Mouse (Mus musculus) embryo, embryonic 11.5 days (tissue): ENCODE measurements around the gene Alox5.

ENCODE experiments used
- DNase-seq: peaks from one replicate; pipeline ENCODE4 v3.0.0-alpha.2; 2012; ENCODE audit warnings: low read depth, low spot score

Gene Alox5

DNA sequence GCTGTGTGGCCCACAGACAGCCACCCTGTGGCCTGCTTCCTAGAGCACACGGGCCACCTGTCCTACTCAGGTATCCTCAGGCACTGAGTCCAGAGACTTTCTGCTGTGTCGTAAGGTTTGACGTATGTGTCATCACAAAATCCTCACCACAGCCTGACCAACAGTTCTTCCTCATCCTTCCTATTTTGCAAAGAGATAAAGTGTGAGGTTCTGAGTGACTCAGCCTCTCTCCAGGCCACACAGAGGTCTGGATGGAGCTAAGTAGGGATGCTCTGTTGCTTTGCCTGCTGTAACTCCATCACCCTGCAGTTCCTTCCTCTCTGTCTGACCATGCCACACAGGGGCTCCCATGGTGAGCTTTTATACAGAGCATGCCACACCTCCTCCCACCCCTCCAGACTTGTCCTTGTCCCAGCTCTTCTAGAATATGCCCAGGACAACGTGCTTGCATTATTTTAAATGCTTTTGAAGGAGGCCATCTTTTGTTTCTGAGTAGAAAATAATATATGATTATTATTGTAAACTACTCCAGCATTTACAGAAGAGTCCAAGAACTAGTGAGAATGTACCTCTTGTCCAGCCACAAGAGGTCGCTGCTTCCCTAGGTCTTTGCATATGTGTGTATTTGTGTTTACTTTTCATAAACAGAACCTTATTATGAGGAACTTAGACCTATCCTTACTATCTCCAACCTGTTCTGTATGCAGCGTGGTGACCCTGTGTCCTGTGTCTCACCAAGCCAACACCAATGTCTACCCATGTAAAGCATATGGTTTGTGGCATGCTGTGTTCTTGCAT lies 43.3 kb downstream of the Alox5 start:
- no peak for DNase-seq

DNA sequence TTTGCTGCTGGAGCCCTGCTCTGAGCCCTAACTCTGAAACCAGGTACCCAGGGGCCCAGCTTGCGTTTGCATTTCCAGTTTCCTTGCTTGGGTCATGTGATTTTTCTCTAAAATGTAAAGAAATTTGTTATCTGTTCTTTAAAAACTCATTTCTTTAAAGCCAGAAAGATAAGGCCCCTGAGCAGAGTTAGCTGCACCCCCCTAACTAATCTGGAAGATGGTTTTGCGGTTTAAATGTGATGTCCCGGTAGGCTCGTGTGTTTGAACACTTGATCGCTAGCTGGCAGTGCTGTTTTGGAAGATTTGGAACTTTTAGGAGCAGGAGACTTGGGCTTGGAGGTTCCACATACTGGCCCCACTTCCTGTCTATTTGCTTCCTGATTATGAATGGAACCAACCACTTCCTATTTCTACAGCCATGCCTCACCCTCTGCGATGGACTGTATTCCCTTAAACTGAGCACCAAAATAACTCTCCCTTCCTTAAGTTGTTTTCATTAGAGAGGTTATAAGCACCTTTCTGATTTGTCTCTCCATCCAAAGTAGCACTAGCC lies 44.9 kb downstream of the Alox5 start:
- DNase-seq = no peak

DNA sequence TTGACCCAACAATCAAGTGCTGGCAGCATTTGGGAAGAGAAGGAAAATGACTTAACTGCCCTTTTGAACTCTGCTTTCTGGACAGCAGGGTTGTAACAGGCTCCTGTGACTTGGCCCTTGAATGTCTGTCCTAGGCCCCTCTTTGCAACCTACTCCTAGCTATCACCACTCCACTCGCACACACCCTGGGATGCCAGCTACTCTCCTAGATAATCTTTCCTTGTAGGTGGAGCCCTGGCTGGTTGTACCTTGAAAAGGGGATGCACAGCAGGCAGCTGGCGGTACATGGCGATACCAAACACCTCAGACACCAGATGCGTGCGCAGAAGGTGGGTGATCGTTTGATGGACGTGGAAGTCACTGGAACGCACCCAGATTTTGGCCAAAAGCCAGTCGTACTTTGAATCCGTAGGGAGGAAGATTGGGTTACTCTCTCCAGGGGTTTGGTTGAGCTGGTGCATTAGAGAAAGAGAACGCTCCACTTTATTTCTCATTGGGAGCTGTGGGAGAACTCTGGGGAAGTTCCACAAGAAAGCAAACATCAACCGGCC lies 45.8 kb downstream of the Alox5 start:
- no peak for DNase-seq

DNA sequence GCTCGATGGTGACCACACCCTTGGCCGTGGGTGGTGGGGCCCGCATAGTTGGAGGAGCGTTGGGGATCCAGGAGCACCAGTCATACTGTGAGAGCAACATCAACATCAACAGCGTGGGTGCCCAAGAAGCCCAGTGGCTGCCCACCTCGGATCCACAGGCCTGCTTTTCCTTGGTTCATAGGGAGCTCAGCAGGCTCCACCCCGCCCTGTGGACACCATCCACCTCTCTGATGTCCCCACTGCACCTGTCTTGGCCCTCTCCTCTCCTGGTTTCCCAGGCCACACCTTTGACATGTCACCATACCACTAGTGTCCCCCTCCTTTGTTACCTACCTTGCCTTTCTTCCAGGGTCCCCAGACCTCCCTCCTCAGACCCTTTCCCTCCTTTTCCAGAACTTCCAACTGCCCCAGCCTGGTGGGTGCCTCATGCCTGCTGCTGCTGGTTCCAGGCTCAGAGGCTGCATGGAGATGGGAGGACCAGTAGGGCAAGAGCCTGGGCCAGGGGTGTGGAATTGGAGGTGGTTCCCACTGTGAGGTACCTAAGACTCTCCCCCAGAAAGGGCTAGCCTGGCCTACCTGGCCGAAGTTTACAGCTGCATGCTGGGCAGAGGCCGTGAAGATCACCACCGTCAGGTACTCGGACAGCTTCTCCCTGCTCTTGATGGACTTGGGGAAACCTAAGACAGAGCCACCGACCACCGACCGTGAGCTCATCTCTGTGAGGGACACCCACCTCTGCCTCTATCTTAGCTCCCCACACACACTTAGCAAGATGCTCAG lies 48.2 kb downstream of the Alox5 start:
- DNase-seq = no peak

DNA sequence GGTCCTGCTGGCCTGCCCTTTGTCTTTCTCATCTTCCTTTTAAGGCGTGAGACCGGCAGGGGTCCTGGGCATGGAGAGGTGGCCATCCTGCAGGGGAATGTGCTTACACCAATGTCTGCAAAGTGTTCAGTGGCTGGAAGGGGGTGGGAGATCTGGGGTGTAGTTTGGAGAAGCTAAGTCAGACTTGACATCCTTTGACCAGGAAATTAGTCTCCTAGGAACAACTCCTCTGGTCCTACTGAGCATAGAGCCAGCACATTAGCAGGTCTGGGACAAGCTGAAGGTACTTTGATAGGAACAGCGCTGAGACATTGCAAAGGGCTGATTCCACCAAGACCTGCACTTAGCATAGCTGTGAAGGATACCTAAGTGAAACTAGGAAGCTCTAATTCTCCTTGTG lies 49.3 kb downstream of the Alox5 start:
- DNase-seq = no peak

DNA sequence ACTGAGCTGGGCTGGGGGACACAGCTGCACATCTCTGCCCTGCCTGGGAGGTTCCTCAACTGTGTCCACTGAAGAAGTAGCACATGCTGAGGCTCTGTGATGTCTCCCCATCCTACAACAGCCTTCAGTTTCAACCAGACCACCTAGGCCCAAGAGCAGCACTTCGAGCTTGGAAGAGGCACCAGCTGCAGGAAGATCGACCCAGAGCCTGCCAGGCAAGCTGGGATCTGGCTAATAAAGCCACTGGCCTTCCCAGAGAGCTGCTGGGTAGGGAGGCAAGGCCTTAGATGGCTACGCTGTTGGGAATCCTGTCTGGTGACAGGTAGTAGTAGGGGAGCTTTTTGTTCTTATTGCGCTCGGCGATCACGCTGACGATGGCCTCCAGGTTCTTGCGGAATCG lies 50.5 kb downstream of the Alox5 start:
- no peak for DNase-seq

DNA sequence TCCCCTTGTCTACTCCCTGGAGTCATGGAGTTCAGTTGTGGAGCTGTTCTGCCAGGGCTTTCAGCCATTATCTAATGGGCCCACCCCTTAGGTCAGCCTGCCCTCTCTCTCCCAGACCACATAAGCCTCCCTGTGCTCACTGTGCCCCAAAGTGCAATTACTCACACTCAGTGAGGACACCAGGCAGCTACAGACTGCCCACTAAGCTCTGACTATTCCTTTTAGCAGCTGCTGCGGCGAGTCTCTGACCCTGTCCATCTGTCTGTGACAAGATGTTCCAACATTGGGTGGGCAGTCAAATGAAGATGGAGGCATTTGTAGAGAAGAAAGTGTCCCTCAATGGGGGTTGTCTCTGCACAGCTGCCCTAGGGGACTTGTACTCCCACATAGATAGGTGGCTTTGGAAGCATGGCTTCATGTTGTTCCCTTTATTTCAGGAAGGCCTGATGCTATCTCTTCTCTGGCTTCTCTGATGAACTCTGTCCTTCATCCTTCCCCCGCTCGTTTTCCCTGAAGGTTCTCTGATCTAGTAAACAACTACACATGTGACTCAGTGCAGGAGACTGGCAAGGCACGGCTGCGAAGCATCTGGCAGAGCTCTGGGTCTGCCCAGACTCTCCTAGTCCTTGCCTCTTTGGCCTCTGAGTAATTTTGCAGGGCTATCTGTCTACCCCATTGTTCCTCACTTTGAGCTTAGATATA lies 52.9 kb downstream of the Alox5 start:
- no peak for DNase-seq

DNA sequence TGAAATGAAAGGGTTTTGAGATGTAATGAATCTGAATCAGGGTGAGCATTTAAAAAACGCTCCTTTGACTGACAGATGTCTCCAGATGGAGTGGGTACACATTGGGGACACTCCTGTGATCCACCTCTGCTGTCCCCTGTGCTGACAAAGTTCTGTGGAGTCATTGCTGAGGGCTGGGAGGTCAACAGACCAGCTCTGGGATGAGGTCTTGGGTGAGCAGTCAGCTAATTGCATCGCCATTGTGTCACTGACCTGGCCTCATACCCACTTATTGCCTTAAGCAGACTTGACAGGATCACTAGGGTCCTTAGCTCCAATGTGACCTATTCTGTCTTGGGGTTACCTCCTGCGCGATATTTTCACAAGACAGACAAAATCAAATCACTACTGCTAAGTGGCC lies 53.8 kb downstream of the Alox5 start:
- DNase-seq = no peak

DNA sequence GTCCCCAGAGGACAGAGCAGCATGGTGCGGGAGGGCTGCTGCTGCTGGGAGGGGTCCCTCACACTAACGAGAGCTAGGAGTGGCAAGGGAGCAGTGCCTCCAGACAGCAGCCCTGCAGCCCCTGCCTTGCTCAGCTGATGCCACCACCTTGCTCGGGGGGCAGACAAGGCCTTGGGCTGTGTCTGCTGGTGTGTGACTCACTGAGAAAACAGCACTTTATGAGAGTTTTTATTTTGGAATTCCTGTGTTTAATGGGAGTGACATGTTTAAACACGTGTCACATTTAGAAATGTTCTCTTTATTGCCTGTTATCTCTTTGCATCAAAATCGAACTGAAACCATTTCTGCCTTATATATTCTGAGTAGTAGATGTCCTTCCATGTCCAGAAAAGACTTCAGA lies 54.3 kb downstream of the Alox5 start:
- DNase-seq = no peak

DNA sequence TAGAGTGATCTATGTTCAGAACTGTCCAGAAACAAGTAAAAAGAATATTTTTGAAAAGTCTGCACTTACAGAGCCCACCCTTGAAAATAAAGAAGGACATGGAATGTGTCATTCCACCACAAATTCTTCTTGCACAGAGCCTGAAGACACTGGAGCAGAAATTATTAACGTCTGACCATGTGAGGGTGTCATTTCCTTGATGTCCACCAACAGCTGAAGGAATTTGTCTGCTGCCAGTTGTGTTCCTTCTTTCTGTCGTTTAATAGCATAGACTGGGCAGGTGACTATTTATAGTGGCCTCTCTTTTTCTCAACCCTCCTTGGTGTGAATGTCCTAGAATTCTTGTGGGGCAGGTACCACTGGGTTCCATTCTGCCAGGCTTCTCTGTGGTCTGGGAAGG lies 54.8 kb downstream of the Alox5 start:
- no peak for DNase-seq

DNA sequence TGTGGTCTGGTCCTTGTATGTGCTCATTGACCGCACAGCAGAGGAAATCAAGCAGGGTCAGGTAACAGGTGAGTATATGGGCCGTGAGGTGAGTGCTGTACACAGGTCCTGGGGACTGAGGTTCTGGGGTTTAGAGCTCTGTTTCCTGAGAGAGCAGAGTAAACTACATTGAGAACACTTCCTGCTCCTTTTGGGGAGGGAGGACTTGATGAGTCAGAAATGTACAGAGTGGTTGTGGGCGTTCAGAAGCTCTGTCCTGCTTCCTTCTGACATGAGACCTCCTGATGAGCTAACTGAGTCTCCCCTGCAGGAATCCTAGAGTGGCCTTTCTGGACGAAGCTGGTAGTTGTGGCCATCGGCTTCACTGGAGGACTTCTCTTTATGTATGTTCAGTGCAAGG lies 55.3 kb downstream of the Alox5 start:
- no peak for DNase-seq

DNA sequence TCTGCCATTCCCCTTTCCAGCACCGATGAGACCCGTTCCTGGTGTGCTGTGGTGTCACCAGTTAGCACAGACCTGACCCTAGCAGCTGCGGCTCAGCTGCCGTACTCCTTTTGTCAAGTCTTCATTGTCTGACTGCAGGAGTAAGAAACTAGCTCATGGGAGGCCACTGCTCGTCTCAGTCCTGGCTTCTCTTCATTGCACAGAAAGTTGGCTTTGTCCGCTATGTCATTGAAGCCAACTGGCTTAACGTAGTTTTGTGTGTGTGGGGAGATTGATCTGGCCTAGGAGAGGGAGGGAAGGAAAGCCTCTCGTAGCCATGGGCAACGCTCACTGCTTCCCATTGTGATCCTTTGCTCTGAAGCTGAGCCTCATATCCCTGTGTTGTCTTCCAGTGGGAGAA lies 55.7 kb downstream of the Alox5 start:
- DNase-seq = no peak

DNA sequence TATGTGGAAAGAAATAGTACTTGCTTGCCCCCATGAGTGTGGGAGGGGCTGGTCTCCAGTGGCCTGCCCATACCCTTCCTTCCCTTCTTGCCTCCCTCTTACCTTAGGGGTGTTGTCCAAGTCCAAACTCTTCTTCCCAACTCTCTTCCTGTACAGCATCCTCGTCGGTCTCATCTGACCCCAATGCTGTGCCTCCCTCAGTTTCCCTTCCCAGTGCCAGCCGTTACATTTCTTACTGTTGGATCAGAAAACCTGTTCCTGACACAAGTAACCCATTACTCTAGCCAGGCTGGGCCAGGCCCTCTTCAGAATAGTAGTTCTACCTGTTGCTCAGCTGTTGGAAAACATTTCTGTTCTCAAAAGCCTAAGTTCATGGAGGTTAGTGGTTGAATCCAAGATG lies 58.6 kb downstream of the Alox5 start:
- DNase-seq = no peak

DNA sequence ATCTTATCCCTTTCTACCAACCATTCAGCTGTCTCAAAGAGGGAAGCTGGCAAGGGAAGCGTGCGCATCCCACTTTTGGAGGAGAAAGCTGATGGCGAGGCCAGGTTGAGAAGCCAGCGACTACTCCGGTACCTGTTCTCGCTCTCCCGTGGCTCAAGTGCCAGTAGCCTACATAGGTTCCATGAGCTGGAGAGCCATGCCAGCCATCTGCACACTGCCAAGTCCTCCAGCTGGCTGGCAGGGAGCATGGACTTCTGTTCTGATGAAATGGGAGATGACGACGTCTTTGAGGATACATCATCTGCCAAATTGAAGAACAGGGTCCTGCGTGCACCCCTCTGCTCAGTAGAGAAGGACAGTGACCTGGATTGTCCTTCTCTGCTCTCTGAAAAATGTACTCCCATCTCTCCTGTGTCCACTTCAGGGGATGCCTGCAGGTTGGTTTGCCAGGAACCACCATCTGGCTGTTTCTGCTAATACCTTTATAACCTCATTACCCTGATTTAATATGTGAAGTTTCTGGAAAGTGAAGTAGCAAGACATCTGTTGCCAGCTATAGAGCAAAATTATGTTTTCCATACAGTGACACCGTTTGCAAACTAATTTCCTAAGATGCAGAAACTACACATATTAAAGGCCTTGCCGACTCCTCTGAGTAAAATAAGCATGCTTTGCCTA lies 59.1 kb downstream of the Alox5 start:
- no peak for DNase-seq

DNA sequence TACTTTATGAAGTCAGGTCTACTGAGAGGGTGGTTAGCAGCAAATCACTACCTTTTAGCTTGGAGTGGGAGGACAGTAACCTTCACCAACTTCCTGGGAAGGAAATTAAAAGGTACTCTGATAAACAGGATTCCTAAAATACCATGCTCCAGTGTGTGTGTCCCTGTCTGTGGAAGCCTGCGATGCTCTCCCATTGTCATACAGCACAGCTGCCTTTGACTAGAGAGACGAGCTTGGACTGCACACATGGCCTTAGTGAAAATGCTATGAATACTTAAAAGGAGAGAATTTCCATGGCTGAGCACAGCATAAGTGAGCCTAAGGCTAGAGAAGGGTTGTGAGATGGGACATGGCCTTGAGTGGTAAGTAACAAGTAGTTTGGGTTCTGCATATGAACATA lies 62.8 kb downstream of the Alox5 start:
- no peak for DNase-seq

DNA sequence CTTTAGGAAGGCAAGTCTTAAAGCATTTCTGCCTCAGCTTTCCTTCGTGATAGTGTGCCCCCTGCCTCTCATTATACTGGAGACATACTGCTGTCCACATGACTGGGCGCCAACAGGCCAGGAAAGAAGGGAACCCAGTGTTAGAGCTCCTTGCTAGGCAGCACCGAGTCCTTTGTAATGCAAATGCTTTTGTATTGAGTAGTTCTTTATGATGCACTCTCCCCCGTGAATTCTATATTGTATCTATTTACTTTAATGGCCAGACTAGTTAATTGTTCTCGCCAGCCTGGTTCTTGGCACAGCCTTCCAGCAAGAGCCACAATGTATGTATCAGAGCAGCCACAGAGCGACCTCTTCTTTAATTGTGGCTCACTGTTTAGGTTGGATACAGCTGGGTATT lies 63.4 kb downstream of the Alox5 start:
- no peak for DNase-seq

DNA sequence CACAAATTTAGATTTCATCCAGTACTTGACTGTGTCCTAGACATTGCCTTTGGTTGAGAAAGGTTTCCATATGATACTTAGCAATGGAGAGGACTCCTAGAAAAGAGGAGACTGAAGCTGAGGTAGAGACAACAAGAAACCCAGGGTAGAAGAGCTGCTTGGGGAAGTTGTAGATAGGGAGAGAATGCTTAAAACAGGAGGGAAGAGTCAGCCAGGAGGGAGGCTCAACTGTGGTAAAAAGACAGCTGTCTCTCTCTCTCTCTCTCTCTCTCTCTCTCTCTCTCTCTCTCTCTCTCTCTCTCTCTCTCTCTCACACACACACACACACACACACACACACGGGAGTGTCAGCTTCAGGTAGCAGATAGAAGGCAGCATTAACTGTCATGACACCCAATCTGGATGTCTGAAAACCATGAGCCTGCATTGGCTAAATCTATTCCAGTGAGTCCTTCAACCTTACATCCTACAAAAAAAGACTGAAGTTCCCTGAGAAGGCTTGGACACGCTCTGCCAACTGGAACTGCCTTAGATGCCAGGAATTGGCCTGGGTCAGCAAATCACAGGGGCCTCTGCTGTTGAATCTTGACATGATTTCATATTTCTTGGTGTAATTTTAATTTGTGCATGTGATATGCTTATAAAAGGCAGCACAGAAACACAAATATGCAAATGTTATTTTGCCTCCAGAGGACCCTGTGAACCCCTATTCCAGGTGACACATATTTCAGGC lies 65.9 kb downstream of the Alox5 start:
- no peak for DNase-seq

DNA sequence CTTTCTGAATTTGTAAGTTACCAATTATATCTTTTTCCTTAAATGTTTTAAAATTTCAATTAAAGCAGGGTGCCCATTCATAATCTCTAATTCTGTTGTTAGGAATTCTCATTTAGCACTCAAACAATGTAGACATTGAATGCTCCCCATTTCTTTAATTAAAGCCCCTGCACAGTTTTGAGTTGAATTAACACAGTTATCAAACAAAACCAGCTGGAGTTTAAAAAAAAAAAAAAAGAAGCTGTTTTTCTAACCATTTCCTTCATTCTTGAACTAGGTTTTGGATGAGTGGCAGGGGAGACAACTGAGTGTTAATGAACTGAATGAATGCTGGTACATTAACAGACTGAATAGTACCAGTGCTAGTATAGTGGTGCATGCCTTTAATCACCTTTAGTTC lies 71.5 kb downstream of the Alox5 start:
- DNase-seq = no peak

DNA sequence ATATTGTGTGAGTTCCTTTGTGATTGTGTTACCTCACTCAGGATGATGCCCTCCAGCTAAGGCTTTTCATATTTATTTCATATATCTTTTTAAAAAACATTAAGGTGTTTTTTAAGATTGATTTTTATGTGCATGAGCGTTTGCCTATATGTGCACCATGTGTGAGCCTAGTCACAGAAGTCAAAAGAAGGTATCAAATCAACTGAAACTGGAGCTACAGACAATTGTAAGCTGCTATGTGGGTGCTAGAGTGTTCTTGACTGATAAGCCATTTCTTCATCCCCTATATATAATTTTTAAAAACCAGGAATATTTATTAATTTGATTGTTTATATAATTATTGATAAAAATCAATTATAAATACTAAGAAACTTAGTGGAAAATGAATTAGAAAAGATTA lies 72.9 kb downstream of the Alox5 start:
- no peak for DNase-seq

DNA sequence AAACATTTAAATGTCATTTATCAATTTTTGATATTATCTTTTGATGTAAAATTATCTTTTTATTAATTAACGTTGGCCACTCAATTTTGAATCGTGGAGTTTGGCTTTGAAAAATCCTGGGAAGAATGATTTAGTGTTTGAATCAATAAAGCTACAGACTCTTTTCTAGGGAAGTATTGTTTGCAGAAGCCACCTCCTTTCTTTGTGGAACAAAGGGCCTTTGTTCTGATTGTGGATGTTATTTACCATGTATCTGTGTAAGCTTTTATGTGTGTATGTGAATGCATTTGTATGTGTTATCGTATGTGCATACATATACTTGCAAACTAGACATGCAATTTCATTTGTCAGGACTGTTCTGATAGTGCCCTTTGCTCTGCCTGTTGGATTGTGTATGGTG lies 74.5 kb downstream of the Alox5 start:
- no peak for DNase-seq

DNA sequence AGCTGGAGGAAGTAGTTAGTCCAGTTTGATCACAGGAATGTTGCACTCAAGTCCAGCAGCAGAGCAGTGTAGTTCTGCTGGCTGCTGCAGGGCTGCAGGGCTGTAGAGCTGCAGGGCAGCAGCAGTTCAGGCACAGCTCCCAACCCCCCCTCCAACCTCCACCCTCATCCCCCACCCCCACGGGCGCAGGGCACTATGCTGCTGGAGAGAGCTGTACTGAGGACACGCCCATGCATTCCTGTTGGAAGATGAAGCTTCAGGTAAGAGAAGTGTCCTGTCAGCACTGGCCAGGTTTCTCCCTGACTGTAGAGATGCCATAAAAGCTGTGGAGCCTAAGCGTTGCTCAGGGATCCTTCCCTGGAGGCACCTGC lies 74.9 kb downstream of the Alox5 start:
- no peak for DNase-seq
